Mouse (Mus musculus): ENCODE results near the gene Mrpl52.
A peak's percentile ranks its signal among the peaks of the same experiment; 100 is the strongest.

Gene Mrpl52

GRCm38 (mm10) chr14:54412000-54412576 is 14.6 kb upstream of the Mrpl52 start:
- DNase-seq (ENCODE audit: low spot score), result no peak

DNA sequence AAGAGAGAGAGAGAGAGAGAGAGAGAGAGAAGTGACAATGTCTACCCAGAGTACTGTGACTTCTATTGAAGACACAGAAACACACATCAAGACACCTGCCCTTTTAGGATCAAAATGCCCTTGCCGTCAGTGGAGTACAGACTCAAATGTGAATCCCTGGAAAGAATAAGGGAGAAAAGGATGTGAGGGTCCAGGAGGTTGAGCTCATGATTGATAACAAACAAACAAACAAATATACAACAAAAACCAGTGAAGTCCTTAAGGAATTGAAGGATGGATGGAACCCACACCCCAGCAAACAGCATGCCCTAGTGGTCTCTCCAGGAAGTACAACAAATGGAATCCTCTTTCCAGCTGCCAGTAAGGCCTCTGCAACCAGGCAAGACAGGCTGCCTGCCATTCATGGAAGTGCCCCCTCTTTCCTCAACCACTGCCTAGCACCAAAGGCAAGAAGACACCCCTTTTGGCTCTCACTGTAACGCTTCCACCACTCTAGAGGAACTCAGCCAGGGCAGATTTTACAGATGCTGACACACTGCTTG is 14.0 kb upstream of the Mrpl52 start:
- DNase-seq (ENCODE audit: low spot score), result peak; percentile 71

DNA sequence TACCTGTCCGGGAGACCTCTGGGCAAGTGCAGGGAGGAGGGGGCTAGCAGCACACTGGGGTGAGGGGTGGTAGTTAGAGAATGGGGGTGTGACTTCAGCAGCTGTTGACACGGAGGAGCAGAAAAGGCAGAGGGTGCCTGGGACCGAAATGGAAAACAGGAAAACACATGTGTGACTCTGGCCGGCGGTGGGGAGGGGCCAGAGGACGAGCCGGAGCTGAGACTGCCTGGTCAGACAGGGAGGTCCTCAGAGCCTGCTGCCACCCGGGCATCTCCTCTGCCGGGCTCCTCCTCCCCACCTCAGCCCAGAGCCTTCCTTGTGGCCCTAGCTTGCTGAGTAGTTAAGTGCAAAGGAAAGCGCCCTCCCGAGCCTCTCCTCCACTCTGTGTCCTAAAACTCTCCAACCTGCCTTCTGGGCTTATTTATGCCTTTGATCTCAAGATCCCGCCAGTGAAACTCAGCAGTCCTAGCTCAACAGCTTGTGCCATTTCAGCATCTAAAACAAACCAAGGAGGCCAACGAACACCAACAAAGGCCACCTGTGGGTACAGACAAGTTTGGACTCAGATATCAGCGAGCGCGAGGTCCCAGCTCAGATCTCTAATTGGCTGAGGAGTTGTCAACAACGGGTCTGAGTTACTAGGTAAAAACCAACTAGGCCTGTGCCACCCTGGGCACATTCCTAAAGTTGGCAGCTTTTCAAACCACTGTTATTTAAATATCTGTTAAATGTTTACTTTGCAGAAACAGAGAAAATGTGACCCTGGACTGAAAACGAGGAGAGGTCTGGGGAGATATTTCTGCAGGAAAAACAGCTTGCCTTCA is 12.6 kb upstream of the Mrpl52 start:
- peak; percentile 64 for DNase-seq (ENCODE audit: low spot score)

- DNase-seq (ENCODE audit: low spot score), result no peak
Observed at GRCm38 (mm10) chr14:54415241-54416020, 11.3 kb upstream of the Mrpl52 start.

- DNase-seq (ENCODE audit: low spot score), result no peak
Observed at GRCm38 (mm10) chr14:54416229-54416775, 10.4 kb upstream of the Mrpl52 start.

DNA sequence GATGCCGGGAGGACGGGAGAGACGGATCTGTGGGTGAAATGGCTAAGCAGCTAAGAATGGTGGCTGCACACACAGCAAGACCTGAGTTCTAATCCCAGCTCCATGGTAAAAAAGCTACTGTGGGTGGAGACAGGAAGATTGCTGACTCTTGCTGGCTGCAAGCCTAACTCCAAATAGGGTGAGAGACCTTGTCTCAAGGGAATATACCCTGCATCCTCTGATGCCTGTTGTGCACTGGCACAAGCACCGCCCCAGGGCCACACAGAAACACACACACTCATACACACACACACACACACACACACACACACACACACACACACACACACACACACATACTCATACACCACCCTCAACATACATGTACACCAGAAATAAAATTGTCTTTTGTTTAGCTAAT is 9.9 kb upstream of the Mrpl52 start:
- no peak for DNase-seq (ENCODE audit: low spot score)

- DNase-seq (ENCODE audit: low spot score), result peak; percentile 59
Observed at GRCm38 (mm10) chr14:54417623-54418081, 9.1 kb upstream of the Mrpl52 start, which contains the start of gene Slc7a7. Slc7a7 (minus strand) TSS chr14:54417780.

GRCm38 (mm10) chr14:54421014-54421413 is 5.7 kb upstream of the Mrpl52 start:
- DNase-seq (ENCODE audit: low spot score), result no peak

- DNase-seq (ENCODE audit: low spot score), result no peak
Observed at GRCm38 (mm10) chr14:54423406-54423805, 3.3 kb upstream of the Mrpl52 start.

GRCm38 (mm10) chr14:54424634-54425033 is 2.1 kb upstream of the Mrpl52 start:
- no peak for DNase-seq (ENCODE audit: low spot score)

DNA sequence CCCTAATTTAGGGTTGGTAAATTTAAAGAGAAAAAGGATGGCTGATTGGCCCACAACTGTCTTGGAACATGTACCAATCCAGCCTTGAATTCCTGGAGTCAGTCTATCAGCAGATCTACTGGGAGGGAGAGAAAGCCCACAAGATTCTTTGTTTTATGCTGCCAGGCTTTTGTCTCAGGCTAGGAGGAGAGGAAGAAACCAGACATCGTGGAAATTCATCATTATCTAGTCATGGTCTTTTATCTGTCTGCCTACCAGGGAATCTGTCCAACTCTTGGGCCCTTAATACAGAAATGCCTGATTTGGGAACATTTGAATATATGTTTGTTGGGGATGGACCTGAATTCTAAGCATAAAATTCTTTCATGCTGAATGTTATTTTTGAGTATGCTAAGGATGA is 1.2 kb upstream of the Mrpl52 start:
- DNase-seq (ENCODE audit: low spot score), result no peak

DNA sequence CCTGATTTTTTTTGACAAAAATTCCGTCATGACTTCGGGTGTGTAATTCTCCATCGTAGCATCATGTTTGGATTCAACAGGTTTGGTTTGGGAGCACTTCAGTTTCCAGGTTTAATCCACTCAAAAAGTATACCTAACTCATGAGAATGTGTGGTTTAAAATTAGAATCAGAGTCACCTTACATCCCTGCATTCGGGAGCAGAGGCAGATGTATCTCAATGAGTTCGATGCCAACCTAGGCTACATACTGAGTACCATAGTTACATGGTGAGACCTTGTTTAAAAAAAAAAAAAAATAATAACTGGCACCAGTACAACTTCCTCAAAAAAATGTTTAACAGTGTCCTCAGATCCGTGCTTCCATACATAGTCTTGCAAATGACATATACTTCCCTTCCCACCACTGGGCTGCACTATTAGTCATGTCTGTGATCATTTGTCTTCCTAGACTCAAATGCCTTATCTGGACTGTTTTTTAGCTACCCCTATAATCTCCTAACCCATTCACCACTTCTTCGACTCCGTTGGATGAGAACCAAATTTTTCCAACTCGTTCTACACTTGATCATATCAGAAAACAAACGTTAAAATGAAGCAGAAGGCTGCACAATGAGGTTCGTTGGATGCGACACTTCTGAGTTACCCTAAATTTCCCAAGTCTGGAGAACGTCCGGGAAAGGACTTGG is 563 bp upstream of the Mrpl52 start:
- no peak for DNase-seq (ENCODE audit: low spot score)

- DNase-seq (ENCODE audit: low spot score), result no peak
Observed at GRCm38 (mm10) chr14:54427696-54428095, 987 bp downstream of the Mrpl52 start.

- DNase-seq (ENCODE audit: low spot score), result peak; percentile 40
Observed at GRCm38 (mm10) chr14:54428421-54428820, 1.7 kb downstream of the Mrpl52 start.

- DNase-seq (ENCODE audit: low spot score), result peak; percentile 54
Observed at GRCm38 (mm10) chr14:54429332-54430093, 2.8 kb downstream of the Mrpl52 start.

GRCm38 (mm10) chr14:54430406-54431145 is 3.9 kb downstream of the Mrpl52 start:
- DNase-seq (ENCODE audit: low spot score), result peak; percentile 57

GRCm38 (mm10) chr14:54431334-54432077 is 4.8 kb downstream of the Mrpl52 start, which contains the start of gene Mmp14:
Mmp14 (plus strand) TSS chr14:54431612.
- DNase-seq (ENCODE audit: low spot score), result peak; percentile 86

DNA sequence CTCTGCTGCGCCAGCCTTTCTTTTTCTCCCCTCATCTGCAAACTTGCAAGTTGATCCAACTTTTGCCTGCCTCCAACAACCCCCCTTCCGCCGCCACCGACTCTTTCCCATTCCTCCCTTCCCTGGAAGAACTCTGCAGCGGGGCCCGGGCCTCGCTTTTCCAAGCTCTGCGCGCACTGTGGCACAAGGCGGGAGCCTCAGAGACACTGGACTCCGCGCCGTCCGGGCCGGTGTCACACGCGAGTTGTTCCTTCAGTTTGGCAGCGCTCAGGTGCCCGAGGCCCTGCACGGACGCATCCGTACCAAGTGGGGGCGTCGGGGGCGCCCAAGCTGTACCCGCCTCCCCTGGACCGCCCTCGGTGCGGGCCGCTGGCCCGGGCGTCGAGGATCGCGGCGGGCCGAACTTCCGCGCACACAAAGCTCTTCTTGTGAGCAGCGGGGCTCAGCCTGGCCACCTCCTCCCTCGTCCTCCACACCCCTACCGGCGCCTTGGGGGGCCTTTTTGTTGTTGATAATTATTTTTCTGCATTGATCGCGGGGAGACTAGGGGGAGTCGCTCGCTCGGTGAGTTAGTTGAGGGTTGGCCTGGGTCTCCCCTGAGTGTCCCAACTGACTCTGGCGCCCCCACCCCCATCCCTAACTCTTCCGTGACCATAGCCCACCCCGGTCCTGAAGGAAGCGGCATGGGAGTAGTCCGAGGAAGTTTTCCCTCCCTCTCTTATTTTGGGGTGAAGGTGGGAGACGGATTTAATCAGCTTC is 5.5 kb downstream of the Mrpl52 start:
- DNase-seq (ENCODE audit: low spot score), result peak; percentile 75

All from testis, postnatal 10 days (tissue).